14 mouse cellular contexts compared by ENCODE assay signal in the genomic region with DNA sequence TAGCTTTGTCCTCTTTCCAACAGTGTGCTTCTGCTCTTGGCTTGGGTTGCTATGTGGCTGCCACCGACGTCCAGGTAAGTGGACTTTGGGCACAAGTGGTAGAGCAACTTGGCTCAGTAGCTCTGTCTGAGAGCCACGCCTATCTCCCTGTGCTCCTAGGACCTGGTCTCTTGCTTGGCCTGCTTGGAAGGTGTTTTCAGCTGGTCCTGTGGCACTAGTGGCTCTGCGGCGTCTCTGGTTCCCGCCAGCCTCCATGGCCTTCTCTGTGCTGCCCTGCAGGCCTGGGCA. TPM values are rescaled to one million over a fixed set of nuclear protein-coding genes. Genes with fewer than 3 reads are reported as not detected.
DNase-seq lines count a peak whose midpoint lies in the region; ATAC-seq and TF ChIP-seq lines count a peak whose summit lies in the region.
"Had no signal": no experiment of that assay in that cellular context is flagged by ENCODE, and none has a peak within 500 bp of the region (broad histone marks: within the 10 kb centered on the region; RNA-seq: fewer than 3 reads in every experiment).

No protein-coding gene starts in this region.

- TF ChIP-seq CTCF in stomach, postnatal 0 days (IDR thresholded peaks at IDR 0.05; ENCODE audit: low read depth) = no peak

- ATAC-seq in heart, embryonic 15.5 days (replicated peaks; ENCODE audit: insufficient number of reproducible peaks, insufficient read depth, low FRiP score, low read depth) = no peak
- no peak for ATAC-seq in lung, embryonic 16.5 days (ENCODE audit: low read depth)
- no peak for ATAC-seq in liver, embryonic 12.5 days
- peak; percentile 27; the same call in 1 of the 2 replicates for ATAC-seq in stomach, postnatal 0 days (ENCODE audit: low FRiP score, low TSS enrichment)
- ATAC-seq: forebrain, embryonic 14.5 days had no signal

- peaks cover 29% of the 10 kb centered on the region for H3K36me3 ChIP-seq in heart, embryonic 15.5 days
- H3K36me3 ChIP-seq in heart, embryonic 10.5 days = peaks cover 57% of the 10 kb centered on the region
- H3K36me3 ChIP-seq in lung, embryonic 16.5 days (ENCODE audit: control insufficient read depth, insufficient read depth, low read length) = peaks cover 27% of the 10 kb centered on the region
- H3K36me3 ChIP-seq in liver, embryonic 12.5 days = peaks cover 67% of the 10 kb centered on the region
- peaks cover 30% of the 10 kb centered on the region for H3K36me3 ChIP-seq in stomach, postnatal 0 days (ENCODE audit: control insufficient read depth, insufficient read depth, low read length)

- H3K9ac ChIP-seq in heart, embryonic 15.5 days = no peak overlapping the region; the same call in 1 of the 2 replicates
- H3K9ac ChIP-seq in lung, embryonic 16.5 days (ENCODE audit: low read length) = no peak overlapping the region
- peak overlapping the region; percentile 93 for H3K9ac ChIP-seq in liver, embryonic 12.5 days
- no peak overlapping the region for H3K9ac ChIP-seq in stomach, postnatal 0 days (ENCODE audit: low read length)

- no peaks in the 10 kb centered on the region for H3K27me3 ChIP-seq in heart, embryonic 15.5 days
- H3K27me3 ChIP-seq in heart, embryonic 10.5 days (ENCODE audit: insufficient read depth, poor library complexity, severe bottlenecking) = no peaks in the 10 kb centered on the region
- no peaks in the 10 kb centered on the region for H3K27me3 ChIP-seq in lung, embryonic 16.5 days (ENCODE audit: control insufficient read depth, insufficient read depth, low read depth, low read length)
- H3K27me3 ChIP-seq in liver, embryonic 12.5 days (replicated peaks) = no peaks in the 10 kb centered on the region
- no peaks in the 10 kb centered on the region for H3K27me3 ChIP-seq in stomach, postnatal 0 days (ENCODE audit: control insufficient read depth, insufficient read depth, low read length)
- H3K27me3 ChIP-seq: embryonic facial prominence, embryonic 13.5 days had no signal

- no peak overlapping the region for H3K4me3 ChIP-seq in heart, embryonic 15.5 days
- no peak overlapping the region for H3K4me3 ChIP-seq in heart, embryonic 10.5 days
- H3K4me3 ChIP-seq in lung, embryonic 16.5 days (ENCODE audit: low read length) = no peak overlapping the region
- H3K4me3 ChIP-seq in liver, embryonic 12.5 days = peak overlapping the region; percentile 82
- no peak overlapping the region for H3K4me3 ChIP-seq in stomach, postnatal 0 days (ENCODE audit: low read depth, low read length)
- H3K4me3 ChIP-seq: embryonic facial prominence, embryonic 13.5 days; heart, adult 2 months had no signal

- no peak for DNase-seq in heart, embryonic 10.5 days (ENCODE audit: low spot score)
- DNase-seq in lung, postnatal 25 days (ENCODE audit: low spot score) = no peak
- DNase-seq in stomach, postnatal 0 days (ENCODE audit: low spot score) = peak; percentile 68
- no peak for DNase-seq in urinary bladder, adult 2 months (ENCODE audit: low spot score)
- no peak for DNase-seq in cerebellum, postnatal 25 days
- DNase-seq: adrenal gland, postnatal 36 days; layer of hippocampus, adult 9-11 months had no signal

- WGBS in heart, embryonic 15.5 days = 98% methylated on average over 6 of the region's 6 CpGs
- WGBS in heart, embryonic 10.5 days = 97% methylated on average over 6 of the region's 6 CpGs
- 80% methylated on average over 6 of the region's 6 CpGs for WGBS in lung, embryonic 16.5 days
- 86% methylated on average over 6 of the region's 6 CpGs for WGBS in liver, embryonic 12.5 days (ENCODE audit: insufficient replicate concordance)
- 78% methylated on average over 6 of the region's 6 CpGs for WGBS in stomach, postnatal 0 days

- H3K4me1 ChIP-seq in heart, embryonic 15.5 days (replicated peaks) = peaks cover 67% of the 10 kb centered on the region
- peaks cover 50% of the 10 kb centered on the region for H3K4me1 ChIP-seq in heart, embryonic 10.5 days
- H3K4me1 ChIP-seq in lung, embryonic 16.5 days (replicated peaks; ENCODE audit: control insufficient read depth, insufficient read depth, low read length) = peaks cover 16% of the 10 kb centered on the region
- peaks cover 48% of the 10 kb centered on the region for H3K4me1 ChIP-seq in liver, embryonic 12.5 days
- peaks cover 4% of the 10 kb centered on the region for H3K4me1 ChIP-seq in stomach, postnatal 0 days (replicated peaks; ENCODE audit: control insufficient read depth, insufficient read depth)

- H3K27ac ChIP-seq in heart, embryonic 15.5 days = peak overlapping the region; percentile 76; the same call in 1 of the 2 replicates
- no peak overlapping the region for H3K27ac ChIP-seq in heart, embryonic 10.5 days
- H3K27ac ChIP-seq in lung, embryonic 16.5 days (ENCODE audit: low read length) = peak overlapping the region; percentile 71; the same call in 1 of the 2 replicates
- peak overlapping the region; percentile 99 for H3K27ac ChIP-seq in liver, embryonic 12.5 days
- H3K27ac ChIP-seq in stomach, postnatal 0 days (replicated peaks) = peak overlapping the region; percentile 89
- H3K27ac ChIP-seq: embryonic facial prominence, embryonic 13.5 days had no signal

- no peak overlapping the region for H3K4me2 ChIP-seq in heart, embryonic 15.5 days
- H3K4me2 ChIP-seq in lung, embryonic 16.5 days (ENCODE audit: low read depth, low read length) = no peak overlapping the region
- peak overlapping the region; percentile 73 for H3K4me2 ChIP-seq in liver, embryonic 12.5 days
- peak overlapping the region; percentile 29; the same call in 1 of the 2 replicates for H3K4me2 ChIP-seq in stomach, postnatal 0 days (replicated peaks; ENCODE audit: low read depth)
- H3K4me2 ChIP-seq: embryonic facial prominence, embryonic 13.5 days; midbrain, embryonic 11.5 days had no signal

- H3K9me3 ChIP-seq in heart, embryonic 15.5 days (replicated peaks) = no peaks in the 10 kb centered on the region
- H3K9me3 ChIP-seq in heart, embryonic 10.5 days = no peaks in the 10 kb centered on the region
- H3K9me3 ChIP-seq in lung, embryonic 16.5 days (ENCODE audit: control insufficient read depth, low read length) = no peaks in the 10 kb centered on the region
- H3K9me3 ChIP-seq in liver, embryonic 12.5 days (replicated peaks) = no peaks in the 10 kb centered on the region
- H3K9me3 ChIP-seq in stomach, postnatal 0 days (ENCODE audit: control insufficient read depth, low read length) = no peaks in the 10 kb centered on the region
- H3K9me3 ChIP-seq: embryonic facial prominence, embryonic 13.5 days had no signal

- TF ChIP-seq EP300 in stomach, postnatal 0 days (optimal IDR thresholded peaks at IDR 0.05) = no peak

RNA-seq across cellular contexts. Expression of a gene that starts 3.3 kb away (rescaled TPM):
- 31.7 and 45.7 TPM in 2 replicates for polyA plus RNA-seq in heart, embryonic 15.5 days (2015; fragmentation: Nextera tagmentation; extraction: Ambion mirVana)
- polyA plus RNA-seq in heart, embryonic 10.5 days (2016; fragmentation: Nextera tagmentation; extraction: Ambion mirVana) = 58.0 and 62.8 TPM in 2 replicates
- polyA plus RNA-seq in lung, embryonic 16.5 days (2015; fragmentation: Nextera tagmentation; extraction: Ambion mirVana) = 44.1 and 51.9 TPM in 2 replicates
- 171 TPM in 2 replicates for polyA plus RNA-seq in liver, embryonic 12.5 days (2016; fragmentation: Nextera tagmentation; extraction: Ambion mirVana)
- polyA plus RNA-seq in stomach, postnatal 0 days (2015; fragmentation: Nextera tagmentation; extraction: Ambion mirVana) = 35.5 and 42.7 TPM in 2 replicates
- 31.3 and 36.0 TPM in 2 replicates for polyA plus RNA-seq in urinary bladder, adult 2 months (2012; rRNA removed)

RNA-seq across cellular contexts. Expression of a gene that starts 10.1 kb away (rescaled TPM):
- 0.68 and 0.82 TPM in 2 replicates for polyA plus RNA-seq in heart, embryonic 15.5 days (2015; fragmentation: Nextera tagmentation; extraction: Ambion mirVana)
- polyA plus RNA-seq in heart, embryonic 10.5 days (2016; fragmentation: Nextera tagmentation; extraction: Ambion mirVana) = 0.36 and 0.70 TPM in 2 replicates
- 0.97 and 1.6 TPM in 2 replicates for polyA plus RNA-seq in lung, embryonic 16.5 days (2015; fragmentation: Nextera tagmentation; extraction: Ambion mirVana)
- polyA plus RNA-seq in liver, embryonic 12.5 days (2016; fragmentation: Nextera tagmentation; extraction: Ambion mirVana) = 0.99 and 1.2 TPM in 2 replicates
- 1.3 and 1.4 TPM in 2 replicates for polyA plus RNA-seq in stomach, postnatal 0 days (2015; fragmentation: Nextera tagmentation; extraction: Ambion mirVana)
- polyA plus RNA-seq in urinary bladder, adult 2 months (2012; rRNA removed) = 0.50 and 0.52 TPM in 2 replicates

RNA-seq across cellular contexts. Expression of a gene that starts 12.0 kb away (rescaled TPM):
- polyA plus RNA-seq in heart, embryonic 15.5 days (2015; fragmentation: Nextera tagmentation; extraction: Ambion mirVana) = 13.4 and 17.2 TPM in 2 replicates
- 14.8 and 15.3 TPM in 2 replicates for polyA plus RNA-seq in heart, embryonic 10.5 days (2016; fragmentation: Nextera tagmentation; extraction: Ambion mirVana)
- polyA plus RNA-seq in lung, embryonic 16.5 days (2015; fragmentation: Nextera tagmentation; extraction: Ambion mirVana) = 22.3 and 23.0 TPM in 2 replicates
- polyA plus RNA-seq in liver, embryonic 12.5 days (2016; fragmentation: Nextera tagmentation; extraction: Ambion mirVana) = 12.5 and 12.9 TPM in 2 replicates
- 13.3 and 14.7 TPM in 2 replicates for polyA plus RNA-seq in stomach, postnatal 0 days (2015; fragmentation: Nextera tagmentation; extraction: Ambion mirVana)
- 24.6 and 37.3 TPM in 2 replicates for polyA plus RNA-seq in urinary bladder, adult 2 months (2012; rRNA removed)

RNA-seq across cellular contexts. Expression of a gene that starts 14.0 kb away (rescaled TPM):
- 8.3 and 9.1 TPM in 2 replicates for polyA plus RNA-seq in heart, embryonic 15.5 days (2015; fragmentation: Nextera tagmentation; extraction: Ambion mirVana)
- 4.9 and 6.8 TPM in 2 replicates for polyA plus RNA-seq in heart, embryonic 10.5 days (2016; fragmentation: Nextera tagmentation; extraction: Ambion mirVana)
- polyA plus RNA-seq in lung, embryonic 16.5 days (2015; fragmentation: Nextera tagmentation; extraction: Ambion mirVana) = 10.1 and 13.8 TPM in 2 replicates
- polyA plus RNA-seq in liver, embryonic 12.5 days (2016; fragmentation: Nextera tagmentation; extraction: Ambion mirVana) = 3.6 and 3.9 TPM in 2 replicates
- 7.2 and 8.0 TPM in 2 replicates for polyA plus RNA-seq in stomach, postnatal 0 days (2015; fragmentation: Nextera tagmentation; extraction: Ambion mirVana)
- polyA plus RNA-seq in urinary bladder, adult 2 months (2012; rRNA removed) = 16.8 and 24.9 TPM in 2 replicates

RNA-seq across cellular contexts. Expression of a gene that starts 18.3 kb away (rescaled TPM):
- polyA plus RNA-seq in heart, embryonic 15.5 days (2015; fragmentation: Nextera tagmentation; extraction: Ambion mirVana) = 9.7 and 10.7 TPM in 2 replicates
- 4.9 and 8.2 TPM in 2 replicates for polyA plus RNA-seq in heart, embryonic 10.5 days (2016; fragmentation: Nextera tagmentation; extraction: Ambion mirVana)
- 11.8 and 12.5 TPM in 2 replicates for polyA plus RNA-seq in lung, embryonic 16.5 days (2015; fragmentation: Nextera tagmentation; extraction: Ambion mirVana)
- 0.35 and 0.52 TPM in 2 replicates for polyA plus RNA-seq in liver, embryonic 12.5 days (2016; fragmentation: Nextera tagmentation; extraction: Ambion mirVana)
- polyA plus RNA-seq in stomach, postnatal 0 days (2015; fragmentation: Nextera tagmentation; extraction: Ambion mirVana) = 16.3 and 19.1 TPM in 2 replicates
- polyA plus RNA-seq in urinary bladder, adult 2 months (2012; rRNA removed) = 57.1 and 71.0 TPM in 2 replicates

Comparison
In these comparisons a context has a peak if more than half of its experiments do, and no peak if none do; other contexts are left out.
1. H3K4me2 ChIP-seq: peak in liver, embryonic 12.5 days (single experiment) and stomach, postnatal 0 days (single experiment); none in heart, embryonic 15.5 days (single experiment) and lung, embryonic 16.5 days (single experiment).